Mouse (Mus musculus): Measurements from ENCODE around the gene Tctex1d2. TPM values are rescaled to one million over a fixed set of nuclear protein-coding genes. Genes with fewer than 3 reads are reported as not detected.

Tctex1d2 gene
- polyA plus RNA-seq (2014; fragmentation: Nextera tagmentation; extraction: Ambion mirVana) = 13.8 and 15.1 TPM in 2 replicates

GRCm38 (mm10) chr16:32419517-32420483, at the start of gene Tctex1d2:
Gene Tctex1d2, plus strand, starts transcription at chr16:32419702.
- Histone ChIP-seq H3K36me3 (ENCODE audit: control insufficient read depth, insufficient read depth, low read length) (no peaks in the 10 kb centered on the region), H3K4me3 (ENCODE audit: low read depth, low read length) (peak within 1 kb of the TSS; percentile 66), H3K27ac (ENCODE audit: low read depth, low read length) (peak within 1 kb of the TSS; percentile 74), H3K4me1 (replicated peaks; ENCODE audit: control insufficient read depth, insufficient read depth, low read length) (peaks cover 7% of the 10 kb centered on the region), H3K9me3 (ENCODE audit: control insufficient read depth, low read length) (no peaks in the 10 kb centered on the region), H3K4me2 (peak within 1 kb of the TSS; percentile 89), H3K27me3 (replicated peaks; ENCODE audit: control insufficient read depth, insufficient read depth, low read length) (no peaks in the 10 kb centered on the region), H3K9ac (ENCODE audit: low read depth, low read length) (peak within 1 kb of the TSS; percentile 67)
- ATAC-seq (replicated peaks; ENCODE audit: low FRiP score) (peak; percentile 88), DNase-seq (ENCODE audit: low spot score) (peak; percentile 83)
- 3% methylated on average over 45 of the region's 45 CpGs for WGBS

- no peak for ATAC-seq (replicated peaks; ENCODE audit: low FRiP score)
- Histone ChIP-seq H3K4me2 (no peak overlapping the region), H3K27me3 (replicated peaks; ENCODE audit: control insufficient read depth, insufficient read depth, low read length) (no peaks in the 10 kb centered on the region), H3K4me1 (replicated peaks; ENCODE audit: control insufficient read depth, insufficient read depth, low read length) (no peaks in the 10 kb centered on the region), H3K9ac (ENCODE audit: low read depth, low read length) (no peak overlapping the region), H3K9me3 (ENCODE audit: control insufficient read depth, low read length) (no peaks in the 10 kb centered on the region), H3K27ac (ENCODE audit: low read depth, low read length) (no peak overlapping the region), H3K36me3 (ENCODE audit: control insufficient read depth, insufficient read depth, low read length) (peaks cover 6% of the 10 kb centered on the region), H3K4me3 (ENCODE audit: low read depth, low read length) (no peak overlapping the region)
- whole genome bisulfite sequencing = 81% methylated on average over 4 of the region's 4 CpGs
- DNase-seq (ENCODE audit: low spot score) = no peak
These were observed 48.2 kb upstream of the Tctex1d2 start for GRCm38 (mm10) chr16:32371351-32371750.

GRCm38 (mm10) chr16:32379575-32379974, 39.9 kb upstream of the Tctex1d2 start:
- H3K4me2 ChIP-seq = no peak overlapping the region
- H3K9me3 ChIP-seq (ENCODE audit: control insufficient read depth, low read length) = no peaks in the 10 kb centered on the region
- 92% methylated on average over 2 of the region's 2 CpGs for WGBS
- DNase-seq (ENCODE audit: low spot score) (no peak), ATAC-seq (replicated peaks; ENCODE audit: low FRiP score) (no peak)
- H3K4me1 ChIP-seq (replicated peaks; ENCODE audit: control insufficient read depth, insufficient read depth, low read length) = no peaks in the 10 kb centered on the region
- H3K4me3 ChIP-seq (ENCODE audit: low read depth, low read length) = no peak overlapping the region
- H3K9ac ChIP-seq (ENCODE audit: low read depth, low read length) = no peak overlapping the region
- peaks cover 41% of the 10 kb centered on the region for H3K36me3 ChIP-seq (ENCODE audit: control insufficient read depth, insufficient read depth, low read length)
- H3K27me3 ChIP-seq (replicated peaks; ENCODE audit: control insufficient read depth, insufficient read depth, low read length) = no peaks in the 10 kb centered on the region
- H3K27ac ChIP-seq (ENCODE audit: low read depth, low read length) = no peak overlapping the region

GRCm38 (mm10) chr16:32382901-32383300, 36.6 kb upstream of the Tctex1d2 start:
- Histone ChIP-seq H3K4me2 (no peak overlapping the region), H3K4me1 (replicated peaks; ENCODE audit: control insufficient read depth, insufficient read depth, low read length) (no peaks in the 10 kb centered on the region), H3K27me3 (replicated peaks; ENCODE audit: control insufficient read depth, insufficient read depth, low read length) (no peaks in the 10 kb centered on the region), H3K9me3 (ENCODE audit: control insufficient read depth, low read length) (no peaks in the 10 kb centered on the region), H3K4me3 (ENCODE audit: low read depth, low read length) (no peak overlapping the region), H3K27ac (ENCODE audit: low read depth, low read length) (no peak overlapping the region), H3K36me3 (ENCODE audit: control insufficient read depth, insufficient read depth, low read length) (peaks cover 35% of the 10 kb centered on the region), H3K9ac (ENCODE audit: low read depth, low read length) (no peak overlapping the region)
- ATAC-seq (replicated peaks; ENCODE audit: low FRiP score) = no peak
- no peak for DNase-seq (ENCODE audit: low spot score)

GRCm38 (mm10) chr16:32384885-32385284, 34.6 kb upstream of the Tctex1d2 start:
- H3K9ac ChIP-seq (ENCODE audit: low read depth, low read length) = no peak overlapping the region
- H3K4me3 ChIP-seq (ENCODE audit: low read depth, low read length) = no peak overlapping the region
- DNase-seq (ENCODE audit: low spot score) (no peak), ATAC-seq (replicated peaks; ENCODE audit: low FRiP score) (no peak)
- whole genome bisulfite sequencing = 61% methylated on average over 2 of the region's 2 CpGs
- H3K4me1 ChIP-seq (replicated peaks; ENCODE audit: control insufficient read depth, insufficient read depth, low read length) = peaks cover 5% of the 10 kb centered on the region
- H3K36me3 ChIP-seq (ENCODE audit: control insufficient read depth, insufficient read depth, low read length) = peaks cover 22% of the 10 kb centered on the region
- no peaks in the 10 kb centered on the region for H3K27me3 ChIP-seq (replicated peaks; ENCODE audit: control insufficient read depth, insufficient read depth, low read length)
- H3K27ac ChIP-seq (ENCODE audit: low read depth, low read length) = no peak overlapping the region
- no peaks in the 10 kb centered on the region for H3K9me3 ChIP-seq (ENCODE audit: control insufficient read depth, low read length)
- no peak overlapping the region for H3K4me2 ChIP-seq

GRCm38 (mm10) chr16:32386826-32387225, 32.7 kb upstream of the Tctex1d2 start:
- Histone ChIP-seq H3K27me3 (replicated peaks; ENCODE audit: control insufficient read depth, insufficient read depth, low read length) (no peaks in the 10 kb centered on the region), H3K4me3 (ENCODE audit: low read depth, low read length) (no peak overlapping the region), H3K27ac (ENCODE audit: low read depth, low read length) (no peak overlapping the region), H3K4me1 (replicated peaks; ENCODE audit: control insufficient read depth, insufficient read depth, low read length) (peaks cover 6% of the 10 kb centered on the region), H3K36me3 (ENCODE audit: control insufficient read depth, insufficient read depth, low read length) (peaks cover 13% of the 10 kb centered on the region; the same call in 1 of the 2 replicates), H3K9ac (ENCODE audit: low read depth, low read length) (no peak overlapping the region), H3K4me2 (no peak overlapping the region), H3K9me3 (ENCODE audit: control insufficient read depth, low read length) (no peaks in the 10 kb centered on the region)
- no peak for ATAC-seq (replicated peaks; ENCODE audit: low FRiP score)
- WGBS = 95% methylated on average over 3 of the region's 3 CpGs
- DNase-seq (ENCODE audit: low spot score) = no peak

GRCm38 (mm10) chr16:32389049-32389448, 30.5 kb upstream of the Tctex1d2 start:
- Histone ChIP-seq H3K4me3 (ENCODE audit: low read depth, low read length) (no peak overlapping the region), H3K27ac (ENCODE audit: low read depth, low read length) (peak overlapping the region; percentile 59; the same call in 1 of the 2 replicates), H3K9ac (ENCODE audit: low read depth, low read length) (no peak overlapping the region), H3K27me3 (replicated peaks; ENCODE audit: control insufficient read depth, insufficient read depth, low read length) (no peaks in the 10 kb centered on the region), H3K4me2 (no peak overlapping the region), H3K4me1 (replicated peaks; ENCODE audit: control insufficient read depth, insufficient read depth, low read length) (peaks cover 6% of the 10 kb centered on the region), H3K9me3 (ENCODE audit: control insufficient read depth, low read length) (no peaks in the 10 kb centered on the region), H3K36me3 (ENCODE audit: control insufficient read depth, insufficient read depth, low read length) (peaks cover 15% of the 10 kb centered on the region)
- ATAC-seq (replicated peaks; ENCODE audit: low FRiP score) (no peak), DNase-seq (ENCODE audit: low spot score) (no peak)

- H3K9ac ChIP-seq (ENCODE audit: low read depth, low read length) = no peak overlapping the region
- peaks cover 12% of the 10 kb centered on the region for H3K36me3 ChIP-seq (ENCODE audit: control insufficient read depth, insufficient read depth, low read length)
- no peaks in the 10 kb centered on the region for H3K27me3 ChIP-seq (replicated peaks; ENCODE audit: control insufficient read depth, insufficient read depth, low read length)
- H3K27ac ChIP-seq (ENCODE audit: low read depth, low read length) = peak overlapping the region; percentile 16; the same call in 1 of the 2 replicates
- H3K4me1 ChIP-seq (replicated peaks; ENCODE audit: control insufficient read depth, insufficient read depth, low read length) = peaks cover 6% of the 10 kb centered on the region
- DNase-seq (ENCODE audit: low spot score) = no peak
- no peak for ATAC-seq (replicated peaks; ENCODE audit: low FRiP score)
- 81% methylated on average over 3 of the region's 3 CpGs for WGBS
- no peaks in the 10 kb centered on the region for H3K9me3 ChIP-seq (ENCODE audit: control insufficient read depth, low read length)
- no peak overlapping the region for H3K4me2 ChIP-seq
- H3K4me3 ChIP-seq (ENCODE audit: low read depth, low read length) = no peak overlapping the region
These were observed 29.7 kb upstream of the Tctex1d2 start for GRCm38 (mm10) chr16:32389841-32390240.

- no peak overlapping the region for H3K4me3 ChIP-seq (ENCODE audit: low read depth, low read length)
- no peak overlapping the region for H3K4me2 ChIP-seq
- DNase-seq (ENCODE audit: low spot score) (no peak), ATAC-seq (replicated peaks; ENCODE audit: low FRiP score) (no peak)
- 82% methylated on average over 3 of the region's 3 CpGs for WGBS
- peaks cover 6% of the 10 kb centered on the region for H3K4me1 ChIP-seq (replicated peaks; ENCODE audit: control insufficient read depth, insufficient read depth, low read length)
- H3K9me3 ChIP-seq (ENCODE audit: control insufficient read depth, low read length) = no peaks in the 10 kb centered on the region
- H3K27me3 ChIP-seq (replicated peaks; ENCODE audit: control insufficient read depth, insufficient read depth, low read length) = no peaks in the 10 kb centered on the region
- H3K27ac ChIP-seq (ENCODE audit: low read depth, low read length) = no peak overlapping the region
- peaks cover 6% of the 10 kb centered on the region for H3K36me3 ChIP-seq (ENCODE audit: control insufficient read depth, insufficient read depth, low read length)
- no peak overlapping the region for H3K9ac ChIP-seq (ENCODE audit: low read depth, low read length)
These were observed 28.6 kb upstream of the Tctex1d2 start for GRCm38 (mm10) chr16:32390882-32391281.
